Mouse (Mus musculus) embryonic fibroblast, embryonic 13.5 days (primary cell): ENCODE results near the gene Cic. TPM values are rescaled to one million over a fixed set of nuclear protein-coding genes. Genes with fewer than 3 reads are reported as not detected.

ENCODE experiments used
- H3K27ac ChIP-seq: 2 replicates; pipeline ENCODE4 v1.5.1; 2012; ENCODE audit warnings: low read length, control low read depth, inconsistent platforms; ENCODE audit not compliant: insufficient read depth
- H3K4me1 ChIP-seq: 2 replicates; pipeline ENCODE4 v1.6.1; 2011; ENCODE audit warnings: low read length; ENCODE audit not compliant: control insufficient read depth, insufficient read depth
- H3K4me3 ChIP-seq: 2 replicates; pipeline ENCODE4 v1.5.1; 2011; ENCODE audit warnings: mild to moderate bottlenecking, control low read depth, low read length; ENCODE audit not compliant: insufficient read depth
- CTCF ChIP-seq: IDR thresholded peaks from 2 replicates; pipeline ENCODE4 v1.5.1; 2011; ENCODE audit warnings: mild to moderate bottlenecking, control low read depth, low read length, moderate library complexity, borderline replicate concordance; ENCODE audit not compliant: insufficient read depth
- POLR2A ChIP-seq: IDR thresholded peaks from 2 replicates; pipeline ENCODE4 v1.6.1; 2011; ENCODE audit warnings: low read depth, mild to moderate bottlenecking, control low read depth, low read length, moderate library complexity
- polyA plus RNA-seq: library from polyadenylated mRNA; stranded (reverse); fragments of >200 nt; gene quantifications from 2 replicates; pipeline ENCODE4 v1.2.4, GENCODE M21; 2011; ENCODE audit warnings: low read depth; ENCODE audit not compliant: missing spikeins, insufficient read length

Gene Cic
- 138 and 152 TPM in 2 replicates for polyA plus RNA-seq

GRCm38 (mm10) chr7:25267301-25267750 is at the start of gene Cic:
TSS of gene Cic (plus strand) at chr7:25267704.
- Histone ChIP-seq H3K4me1 (peaks cover 4% of the 10 kb centered on the region; the same call in 1 of the 2 replicates), H3K27ac (peak within 1 kb of the TSS; percentile 84), H3K4me3 (peak within 1 kb of the TSS; percentile 83)
- TF ChIP-seq CTCF (no peak), POLR2A (peak; percentile 78)

- Histone ChIP-seq H3K4me3 (peak overlapping the region; percentile 68), H3K4me1 (peaks cover 8% of the 10 kb centered on the region), H3K27ac (no peak overlapping the region)
- TF ChIP-seq POLR2A, result no peak
- no peak for TF ChIP-seq CTCF
These were observed 48.6 kb upstream of the Cic start for GRCm38 (mm10) chr7:25218705-25219415.

- H3K4me1 ChIP-seq, result peaks cover 8% of the 10 kb centered on the region
- H3K4me3 ChIP-seq, result peak overlapping the region; percentile 68
- no peak overlapping the region for H3K27ac ChIP-seq
- TF ChIP-seq POLR2A (no peak), CTCF (no peak)
These were observed 48.1 kb upstream of the Cic start for GRCm38 (mm10) chr7:25219416-25219750.

DNA sequence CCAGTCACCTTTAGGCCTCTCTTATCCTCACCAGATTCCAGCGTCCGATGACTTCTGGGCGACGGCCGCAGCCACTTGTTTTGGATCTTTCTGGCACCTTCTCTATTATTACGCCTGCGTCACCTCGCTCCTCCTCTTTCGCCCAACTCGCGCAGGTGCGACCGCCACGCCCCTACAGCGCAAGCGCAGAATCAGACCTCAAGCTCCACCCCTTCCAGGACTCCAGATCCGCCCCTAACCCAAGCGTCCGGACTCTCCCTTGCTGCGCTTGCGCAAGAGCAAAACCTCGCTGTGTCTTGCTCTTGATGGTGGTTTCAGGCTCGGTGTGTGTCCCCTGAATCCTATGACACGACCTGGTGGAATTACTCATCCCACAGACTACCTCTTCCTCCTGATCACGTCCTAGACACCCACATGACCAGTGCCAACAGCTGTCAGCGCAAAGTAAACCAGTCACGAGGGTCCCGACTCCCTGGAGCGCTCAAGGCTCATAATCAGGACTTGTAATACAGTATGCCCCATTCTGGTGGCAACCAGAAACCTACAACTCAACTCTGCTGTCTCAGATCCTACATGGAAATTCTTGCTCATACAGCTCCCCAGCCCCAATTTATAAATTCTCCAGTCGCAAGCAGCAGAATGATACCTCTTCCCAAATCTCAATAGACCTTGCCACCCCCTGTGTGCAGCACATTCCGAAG is 47.6 kb upstream of the Cic start:
- Histone ChIP-seq H3K4me1 (peaks cover 8% of the 10 kb centered on the region), H3K27ac (peak overlapping the region; percentile 63), H3K4me3 (peak overlapping the region; percentile 68)
- TF ChIP-seq CTCF (no peak), POLR2A (peak; percentile 93)

DNA sequence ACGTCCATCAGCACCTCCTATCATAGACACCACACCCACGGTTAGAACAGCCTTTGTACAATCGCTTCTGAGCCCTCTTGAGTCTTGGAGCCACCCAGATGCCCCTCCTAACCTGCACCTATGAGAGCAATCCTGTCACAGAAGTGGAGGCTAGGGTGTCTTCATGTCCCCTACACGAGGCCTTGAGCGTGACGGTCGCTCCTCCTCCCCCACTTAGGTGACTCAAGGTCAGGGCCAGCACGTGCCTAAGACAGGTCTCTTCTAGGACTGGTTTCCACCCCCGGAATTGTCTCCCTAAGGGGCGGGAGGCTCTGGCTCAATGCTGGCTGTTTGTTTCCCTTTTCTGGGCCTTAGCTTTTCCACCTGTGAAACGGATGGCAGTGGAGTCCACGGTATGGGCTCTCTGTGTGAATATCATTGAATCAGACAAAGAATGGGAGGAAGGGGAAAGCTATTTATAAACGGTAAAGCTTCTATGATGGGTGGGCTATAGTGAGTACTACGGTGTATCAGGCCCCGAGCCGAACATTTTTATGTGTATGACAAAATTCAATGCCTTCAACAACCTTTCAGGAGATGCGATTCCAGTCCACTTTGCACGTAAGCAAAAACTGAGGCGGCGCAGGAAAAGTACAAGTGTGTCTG is 46.9 kb upstream of the Cic start, which contains the start of gene Dedd2:
TSS of gene Dedd2 (minus strand) at position 159 of the 645 bp plus-strand sequence.
- Histone ChIP-seq H3K27ac (peak within 1 kb of the TSS; percentile 63), H3K4me1 (peaks cover 8% of the 10 kb centered on the region), H3K4me3 (peak within 1 kb of the TSS; percentile 86)
- TF ChIP-seq POLR2A, result no peak
- no peak for TF ChIP-seq CTCF

DNA sequence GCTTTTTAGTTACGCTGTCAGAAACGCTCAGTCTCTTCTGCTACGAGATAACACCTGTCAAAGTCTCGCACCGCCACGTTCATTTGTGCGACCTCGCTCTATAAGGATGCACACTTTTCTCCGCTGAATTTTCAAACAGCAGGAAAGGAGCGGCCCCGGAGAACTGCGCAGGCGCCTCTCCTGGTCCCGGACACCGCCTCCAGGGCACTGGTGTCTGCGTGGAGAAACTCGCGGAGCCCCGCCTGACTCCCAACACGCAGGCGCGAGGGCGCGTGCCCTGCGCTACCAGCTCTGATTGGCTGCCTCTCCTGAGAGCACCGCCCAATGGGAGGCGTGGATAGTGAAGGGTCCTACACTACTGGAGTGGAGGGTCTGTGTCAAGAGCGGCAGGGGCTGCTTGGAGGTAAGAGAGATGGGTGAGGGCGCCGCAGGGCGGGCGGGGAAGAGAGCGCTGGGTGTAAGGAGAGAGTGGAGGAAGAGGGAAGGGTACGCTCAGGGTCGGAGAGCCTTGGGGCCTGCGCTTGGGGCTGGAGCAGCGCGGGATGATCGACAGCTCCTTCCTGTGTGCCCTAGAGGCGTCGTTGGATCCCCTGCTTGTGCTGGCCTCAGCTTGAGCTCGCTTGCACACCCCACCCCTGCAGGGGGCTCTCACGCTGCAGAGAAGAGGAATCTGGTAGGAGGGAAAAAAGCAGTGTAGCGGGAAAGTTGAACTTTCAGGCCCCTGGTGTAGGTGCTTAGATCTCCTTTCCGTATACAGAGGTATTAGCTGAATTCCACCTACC is 46.2 kb upstream of the Cic start, which contains the start of gene Zfp526:
TSS of gene Zfp526 (plus strand) at position 324 of the 782 bp plus-strand sequence.
- Histone ChIP-seq H3K4me1 (peaks cover 8% of the 10 kb centered on the region), H3K4me3 (peak within 1 kb of the TSS; percentile 86), H3K27ac (peak within 1 kb of the TSS; percentile 63)
- TF ChIP-seq CTCF (0 out of 2 replicates have a peak, but pooled peaks have one; percentile 1), POLR2A (peak; percentile 83)

DNA sequence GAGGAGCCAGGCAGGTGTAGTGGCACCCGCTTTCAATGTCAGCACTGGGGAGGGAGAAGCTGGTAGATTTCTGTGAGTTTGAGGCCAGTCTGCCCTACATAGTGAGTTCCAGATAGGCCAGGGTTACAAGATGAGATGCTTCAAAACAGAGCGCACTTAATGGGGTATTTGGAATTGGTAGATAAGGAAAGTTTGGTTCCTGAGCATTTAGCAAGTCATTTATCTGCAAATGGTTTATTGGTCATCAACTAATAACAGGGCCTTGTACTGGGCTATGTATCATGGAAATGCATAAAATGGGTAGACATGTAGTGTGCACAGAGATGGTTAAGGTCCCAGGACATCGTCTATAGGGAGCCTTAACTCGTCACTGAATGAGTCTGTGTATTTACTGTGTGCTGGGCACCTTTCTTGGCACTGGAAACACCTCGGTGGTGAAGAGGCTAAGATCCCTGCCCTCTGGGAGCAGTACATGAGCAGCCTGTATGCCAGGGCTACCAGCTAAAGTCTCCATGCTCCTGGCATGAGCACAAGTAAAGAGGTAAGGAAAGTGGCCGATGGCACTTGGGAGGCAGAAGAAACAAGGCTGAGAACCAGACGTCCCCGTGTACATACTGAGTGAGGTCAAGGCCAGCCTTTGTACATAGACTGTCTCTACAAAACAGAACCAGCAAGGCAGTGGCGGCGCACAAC is 45.1 kb upstream of the Cic start:
- no peak overlapping the region for H3K27ac ChIP-seq
- H3K4me3 ChIP-seq, result peak overlapping the region; percentile 86
- TF ChIP-seq POLR2A, result no peak
- TF ChIP-seq CTCF, result no peak
- H3K4me1 ChIP-seq, result peaks cover 8% of the 10 kb centered on the region

GRCm38 (mm10) chr7:25227523-25228300 is 39.8 kb upstream of the Cic start:
- TF ChIP-seq POLR2A, result 0 out of 2 replicates have a peak, but pooled peaks have one; percentile 9
- no peak for TF ChIP-seq CTCF

More at GRCm38 (mm10) chr7:25227523-25228300, 39.8 kb upstream of the Cic start:
- H3K4me3 ChIP-seq, result no peak overlapping the region
- H3K4me1 ChIP-seq, result 0 out of 2 replicates have a peak, but pooled peaks cover under 1% of the 10 kb centered on the region
- no peak overlapping the region for H3K27ac ChIP-seq
